8 mouse cellular contexts compared by ENCODE assay signal in the genomic region with DNA sequence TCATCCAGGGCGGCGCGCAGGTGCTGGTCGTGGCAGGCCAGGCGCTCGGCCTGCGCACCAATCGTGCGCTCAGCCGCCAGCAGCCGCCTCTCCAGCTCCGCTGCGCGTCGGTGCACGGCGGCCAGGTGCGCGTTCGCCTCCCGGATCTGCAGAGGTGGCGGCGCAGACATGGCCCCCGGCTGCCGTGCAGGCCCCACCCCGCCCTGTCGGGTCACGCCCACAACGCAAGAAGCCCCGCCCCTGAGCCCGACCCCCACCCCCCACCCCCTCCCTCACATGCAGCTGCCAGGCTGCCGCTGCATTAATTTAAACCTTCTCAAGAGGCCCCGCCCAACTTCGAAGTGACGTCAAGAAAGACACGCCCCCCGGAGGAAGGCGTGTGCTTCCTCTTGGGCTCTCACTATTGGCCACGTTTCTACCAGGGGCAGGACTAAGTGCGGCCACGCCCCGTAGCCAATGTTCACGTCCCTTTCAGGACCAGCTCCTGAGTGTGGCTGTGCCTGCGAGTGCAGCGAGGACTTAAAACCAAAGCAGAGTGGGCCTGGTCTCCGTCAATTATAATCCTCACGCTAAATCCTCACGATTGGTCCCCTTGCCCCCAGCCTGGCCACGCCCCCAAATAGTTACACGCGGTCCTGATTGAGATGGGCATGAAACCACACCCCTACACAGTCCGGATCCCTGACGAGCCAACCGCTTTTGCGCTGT. TPM values are rescaled to one million over a fixed set of nuclear protein-coding genes. Genes with fewer than 3 reads are reported as not detected.
DNase-seq lines count a peak whose midpoint lies in the region; ATAC-seq lines count a peak whose summit lies in the region.

No protein-coding gene starts in this region.

- WGBS in lung, embryonic 16.5 days = under 1% methylated on average over 50 of the region's 55 CpGs

- no peaks in the 10 kb centered on the region for H3K9me3 ChIP-seq in lung, embryonic 16.5 days (ENCODE audit: control insufficient read depth, low read length)

- peak overlapping the region; percentile 79 for H3K27ac ChIP-seq in lung, embryonic 16.5 days (ENCODE audit: low read length)

- peaks cover 4% of the 10 kb centered on the region for H3K36me3 ChIP-seq in lung, embryonic 16.5 days (ENCODE audit: control insufficient read depth, insufficient read depth, low read length)

- peak overlapping the region; percentile 77 for H3K4me2 ChIP-seq in lung, embryonic 16.5 days (ENCODE audit: low read depth, low read length)

- peaks cover 15% of the 10 kb centered on the region for H3K4me1 ChIP-seq in lung, embryonic 16.5 days (replicated peaks; ENCODE audit: control insufficient read depth, insufficient read depth, low read length)

- peak; percentile 90 for DNase-seq in MEL-GATA-1-ER (ENCODE audit: extremely low read depth, low read depth)
- DNase-seq in cerebellum, adult 8-10 months = peak; percentile 94
- DNase-seq in forelimb bud, embryonic 11.5 days (ENCODE audit: low read depth, low spot score) = peak; percentile 99
- peak; percentile 97 for DNase-seq in layer of hippocampus, adult 9-10 months (ENCODE audit: low spot score)
- peak; percentile 88 for DNase-seq in ovary, postnatal 10 days (ENCODE audit: low spot score)
- DNase-seq in thymus, postnatal 10 days (ENCODE audit: low spot score in 2 of 2) = peak; percentile 96 to 97

- peak; percentile 89 to 91 for ATAC-seq in hematopoietic stem cell, adult 5-6 weeks (replicated peaks in 1 of 2; ENCODE audit: insufficient read depth in 1 of 2, low FRiP score in 2 of 2, low TSS enrichment in 1 of 2, low read depth in 1 of 2, poor library complexity in 2 of 2, severe bottlenecking in 2 of 2)
- peak; percentile 94 for ATAC-seq in lung, embryonic 16.5 days (ENCODE audit: low read depth)

- no peaks in the 10 kb centered on the region for H3K27me3 ChIP-seq in lung, embryonic 16.5 days (ENCODE audit: control insufficient read depth, insufficient read depth, low read depth, low read length)

- peak overlapping the region; percentile 95 for H3K9ac ChIP-seq in lung, embryonic 16.5 days (ENCODE audit: low read length)

- H3K4me3 ChIP-seq in lung, embryonic 16.5 days (ENCODE audit: low read length) = peak overlapping the region; percentile 89

RNA-seq across cellular contexts. Expression of gene Ndufa11, which starts 0.8 kb away (rescaled TPM):
- 42.8 and 67.8 TPM in 2 replicates for total RNA-seq in hematopoietic stem cell, adult 5-6 weeks (2017)
- polyA plus RNA-seq in lung, embryonic 16.5 days (2015; fragmentation: Nextera tagmentation; extraction: Ambion mirVana) = 424 and 435 TPM in 2 replicates

RNA-seq across cellular contexts. Expression of gene Vmac, which starts 1.0 kb away (rescaled TPM):
- 12.5 and 12.9 TPM in 2 replicates for total RNA-seq in hematopoietic stem cell, adult 5-6 weeks (2017)
- 15.4 and 18.2 TPM in 2 replicates for polyA plus RNA-seq in lung, embryonic 16.5 days (2015; fragmentation: Nextera tagmentation; extraction: Ambion mirVana)

RNA-seq across cellular contexts. Expression of gene Nrtn, which starts 40.5 kb away (rescaled TPM):
- not detected in 2 replicates for total RNA-seq in hematopoietic stem cell, adult 5-6 weeks (2017)
- polyA plus RNA-seq in lung, embryonic 16.5 days (2015; fragmentation: Nextera tagmentation; extraction: Ambion mirVana) = 5.1 and 7.3 TPM in 2 replicates

RNA-seq across cellular contexts. Expression of gene Ranbp3, which starts 43.7 kb away (rescaled TPM):
- 51.9 and 53.5 TPM in 2 replicates for total RNA-seq in hematopoietic stem cell, adult 5-6 weeks (2017)
- polyA plus RNA-seq in lung, embryonic 16.5 days (2015; fragmentation: Nextera tagmentation; extraction: Ambion mirVana) = 80.2 and 92.8 TPM in 2 replicates

RNA-seq across cellular contexts. Expression of gene Dus3l, which starts 47.7 kb away (rescaled TPM):
- 21.0 and 26.2 TPM in 2 replicates for total RNA-seq in hematopoietic stem cell, adult 5-6 weeks (2017)
- 40.8 and 43.6 TPM in 2 replicates for polyA plus RNA-seq in lung, embryonic 16.5 days (2015; fragmentation: Nextera tagmentation; extraction: Ambion mirVana)

Comparison
In these comparisons a context has a peak if more than half of its experiments do, and no peak if none do; other contexts are left out.
1. Peak in every context shown above with its lines: DNase-seq, ATAC-seq, H3K4me3 ChIP-seq and H3K27ac ChIP-seq.